Mouse (Mus musculus): ENCODE measurements around the gene Rbp4.

The Rbp4 gene

GRCm38 (mm10) chr19:38107871-38108270 is 17.2 kb downstream of the Rbp4 start:
- CTCF ChIA-PET, result no interaction called here
- POLR2A ChIA-PET, result interaction anchor here in 2 of 4 experiments (0.6 to 1.3 kb wide), 2 partner anchors 9 to 463 kb away, joined by 3 read pairs; no protein-coding TSS in a partner anchor

- CTCF ChIA-PET, result no interaction called here
- POLR2A ChIA-PET, result interaction anchor here in 2 of 4 experiments (0.6 to 1.9 kb wide), 5 partner anchors 11 to 539 kb away, joined by 3 to 6 read pairs (median 4); no protein-coding TSS in a partner anchor
Measured at GRCm38 (mm10) chr19:38096858-38097758, 28.0 kb downstream of the Rbp4 start, which contains the start of gene Ffar4. Gene Ffar4 (plus strand): TSS chr19:38097071.

- CTCF ChIA-PET, result no interaction called here
- POLR2A ChIA-PET, result interaction anchor here (0.6 to 1.9 kb wide), 10 partner anchors 10 to 744 kb away, joined by 3 to 6 read pairs (median 4); no protein-coding TSS in a partner anchor
Measured at GRCm38 (mm10) chr19:38096231-38096630, 28.9 kb downstream of the Rbp4 start.

GRCm38 (mm10) chr19:38091512-38091985 is 33.5 kb downstream of the Rbp4 start:
- ChIA-PET POLR2A (interaction anchor here in 1 of 4 experiments (1.3 kb wide), 1 partner anchor 7 kb away, joined by 3 read pairs; no protein-coding TSS in a partner anchor), CTCF (no interaction called here)

- CTCF ChIA-PET, result no interaction called here
- POLR2A ChIA-PET, result no interaction called here
Measured at GRCm38 (mm10) chr19:38089358-38089757, 35.7 kb downstream of the Rbp4 start.

- ChIA-PET CTCF (interaction anchor here in 3 of 4 experiments (0.6 to 1.0 kb wide), 5 partner anchors 132 to 584 kb away, joined by 3 to 6 read pairs (median 4); no protein-coding TSS in a partner anchor), POLR2A (interaction anchor here in 2 of 4 experiments (0.7 to 1.0 kb wide), 4 partner anchors 22 to 238 kb away, joined by 3 to 4 read pairs (median 3); no protein-coding TSS in a partner anchor)
Measured at GRCm38 (mm10) chr19:38086948-38087551, 38.0 kb downstream of the Rbp4 start.

GRCm38 (mm10) chr19:38085841-38086240 is 39.2 kb downstream of the Rbp4 start:
- CTCF ChIA-PET, result interaction anchor here in 3 of 4 experiments (0.5 to 1.2 kb wide), 6 partner anchors 9 to 484 kb away, joined by 3 to 6 read pairs (median 4); no protein-coding TSS in a partner anchor
- POLR2A ChIA-PET, result interaction anchor here in 3 of 4 experiments (0.5 to 2.1 kb wide), 6 partner anchors 10 to 309 kb away, joined by 3 to 11 read pairs (median 4); partner anchors contain the start of gene Ffar4 (in 1 of the 3)

GRCm38 (mm10) chr19:38082931-38083525 is 42.1 kb downstream of the Rbp4 start:
- ChIA-PET CTCF (no interaction called here), POLR2A (interaction anchor here in 1 of 4 experiments (0.7 to 1.7 kb wide), 3 partner anchors 12 to 405 kb away, joined by 3 to 4 read pairs (median 3); no protein-coding TSS in a partner anchor)

GRCm38 (mm10) chr19:38081361-38081760 is 43.7 kb downstream of the Rbp4 start:
- CTCF ChIA-PET, result interaction anchor here in 1 of 4 experiments (0.6 kb wide), 1 partner anchor 640 kb away, joined by 3 read pairs; no protein-coding TSS in a partner anchor
- POLR2A ChIA-PET, result interaction anchor here in 1 of 4 experiments (0.6 kb wide), 1 partner anchor 14 kb away, joined by 4 read pairs; no protein-coding TSS in a partner anchor

GRCm38 (mm10) chr19:38077851-38078540 is 47.1 kb downstream of the Rbp4 start:
- POLR2A ChIA-PET, result interaction anchor here in 2 of 4 experiments (0.9 to 4.4 kb wide), 8 partner anchors 9 to 248 kb away, joined by 3 to 33 read pairs (median 6); no protein-coding TSS in a partner anchor

GRCm38 (mm10) chr19:38076251-38076650 is 48.8 kb downstream of the Rbp4 start:
- ChIA-PET POLR2A (interaction anchor here in 3 of 4 experiments (0.5 to 4.4 kb wide), 10 partner anchors 8 to 242 kb away, joined by 3 to 33 read pairs (median 4); partner anchors contain the start of gene Cep55 (in 1 of the 3)), CTCF (interaction anchor here (0.6 to 1.7 kb wide), 11 partner anchors 9 to 540 kb away, joined by 3 to 5 read pairs (median 4); partner anchors contain the start of gene Rbp4 (in 1 of the 4))

More at GRCm38 (mm10) chr19:38077851-38078540, 47.1 kb downstream of the Rbp4 start:
- CTCF ChIA-PET, result interaction anchor here in 1 of 4 experiments (1.7 kb wide), 1 partner anchor 275 kb away, joined by 5 read pairs; no protein-coding TSS in a partner anchor

GRCm38 (mm10) chr19:38075051-38075450 is 50.0 kb downstream of the Rbp4 start:
- ChIA-PET CTCF (interaction anchor here in 3 of 4 experiments (0.6 to 1.6 kb wide), 7 partner anchors 50 to 539 kb away, joined by 3 to 5 read pairs (median 4); partner anchors contain the start of gene Rbp4 (in 1 of the 3)), POLR2A (interaction anchor here in 3 of 4 experiments (0.7 to 4.7 kb wide), 8 partner anchors 10 to 81 kb away, joined by 3 to 33 read pairs (median 4); no protein-coding TSS in a partner anchor)

- ChIA-PET POLR2A (interaction anchor here in 3 of 4 experiments (1.0 to 4.7 kb wide), 3 partner anchors 10 to 19 kb away, joined by 3 to 19 read pairs (median 5); partner anchors contain the start of gene Cep55 (in 1 of the 3)), CTCF (no interaction called here)
Measured at GRCm38 (mm10) chr19:38073226-38073625, 51.9 kb downstream of the Rbp4 start.
